Mouse (Mus musculus) limb, embryonic 10.5 days (tissue): ENCODE measurements at regions not wholly inside any gene's neighbourhood (a gene's known extent, or its start where the extent isn't known, plus 50 kb on each side); places are given as distances from the start of the nearest gene placed in this dataset.

Experiments
- DNase-seq: peaks from one replicate; pipeline ENCODE4 v3.0.0-alpha.2; 2017; ENCODE audit warnings: low spot score
- H3K27ac ChIP-seq: fragments of 300-500 bp; sonication (generic); 2 replicates; pipeline ENCODE4 v1.5.1; 2016; ENCODE audit warnings: mild to moderate bottlenecking
- H3K27me3 ChIP-seq: fragments of 300-500 bp; sonication (generic); 2 replicates; pipeline ENCODE4 v1.6.1; 2016; ENCODE audit warnings: low read depth, mild to moderate bottlenecking; ENCODE audit not compliant: poor library complexity, severe bottlenecking
- H3K36me3 ChIP-seq: fragments of 300-500 bp; sonication (generic); 2 replicates; pipeline ENCODE4 v1.6.1; 2016; ENCODE audit warnings: mild to moderate bottlenecking, moderate library complexity
- H3K4me1 ChIP-seq: fragments of 300-500 bp; sonication (generic); 2 replicates; pipeline ENCODE4 v1.6.1; 2016
- H3K4me3 ChIP-seq: fragments of 300-500 bp; sonication (generic); 2 replicates; pipeline ENCODE4 v1.5.1; 2016; ENCODE audit warnings: mild to moderate bottlenecking, moderate library complexity
- H3K9me3 ChIP-seq: fragments of 300-500 bp; sonication (generic); replicated peaks from 2 replicates; pipeline ENCODE4 v1.6.1; 2016; ENCODE audit warnings: mild to moderate bottlenecking
- WGBS: fragments of 180-500 bp; shearing (Covaris S2); methylation state at CpG from one replicate; pipeline ENCODE4 v1.1.7; 2016; 5-methylcytosine and 5-hydroxymethylcytosine counted together

DNA sequence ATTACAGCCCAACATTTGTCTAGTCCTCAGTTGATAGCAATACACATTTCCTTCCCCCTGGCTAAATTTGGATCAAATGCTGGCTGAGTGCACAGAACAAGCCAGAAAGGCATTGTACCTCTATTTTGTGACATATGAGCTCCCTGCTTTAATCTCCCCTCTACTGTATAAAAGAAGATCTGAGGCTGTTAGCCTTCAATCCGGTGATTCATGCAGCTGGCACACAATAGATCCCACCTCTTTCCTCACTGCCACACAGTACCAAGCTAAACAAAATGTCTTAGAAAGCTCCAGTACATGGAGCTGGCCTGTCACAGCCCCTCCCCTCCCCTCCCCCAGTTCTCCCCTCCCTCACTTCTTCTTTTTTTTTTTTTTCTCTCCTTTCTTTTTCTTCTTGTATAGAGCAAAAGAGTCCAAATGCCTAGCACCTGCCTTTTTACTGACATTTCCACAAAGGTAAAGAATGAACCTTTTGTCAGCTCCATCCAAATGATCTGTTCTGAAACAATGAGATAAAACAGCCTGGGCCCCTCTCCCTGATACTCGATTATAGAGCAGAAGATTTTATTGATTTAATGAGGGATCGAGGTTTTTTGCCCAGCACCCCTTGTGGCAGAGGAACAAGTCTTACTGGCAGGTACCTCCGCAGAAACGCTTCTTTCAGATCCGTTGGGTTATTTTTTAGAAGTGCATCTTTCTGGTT is 392.0 kb upstream of the Cited2 start:
- WGBS = 16% methylated on average over 6 of the region's 6 CpGs
- Histone ChIP-seq H3K36me3 (no peaks in the 10 kb centered on the region), H3K4me3 (peak overlapping the region; percentile 42), H3K27me3 (no peaks in the 10 kb centered on the region), H3K9me3 (no peaks in the 10 kb centered on the region), H3K4me1 (peaks cover 45% of the 10 kb centered on the region), H3K27ac (peak overlapping the region; percentile 81)
- no peak for DNase-seq

DNA sequence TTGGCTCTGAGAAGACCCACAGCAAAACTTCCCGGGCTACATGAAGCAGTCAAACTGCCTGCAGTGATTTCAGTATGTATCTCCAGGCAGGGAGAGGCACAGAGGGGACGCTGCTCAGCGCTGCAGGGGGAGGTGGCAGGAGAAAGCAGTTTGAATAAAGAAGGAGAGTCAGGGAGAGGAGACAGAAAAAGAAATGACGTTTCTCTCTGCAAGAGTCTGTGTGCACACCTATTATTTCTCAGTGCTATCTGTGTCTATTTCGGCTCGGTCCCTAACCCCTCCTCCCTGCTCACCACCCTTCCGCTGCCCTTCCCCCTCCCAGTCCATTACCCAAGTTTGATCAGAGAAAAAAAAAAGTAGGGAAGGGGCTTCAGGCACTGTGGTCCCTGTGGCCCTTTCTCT is 391.4 kb upstream of the Cited2 start:
- H3K27me3 ChIP-seq = no peaks in the 10 kb centered on the region
- peak overlapping the region; percentile 81 for H3K27ac ChIP-seq

DNA sequence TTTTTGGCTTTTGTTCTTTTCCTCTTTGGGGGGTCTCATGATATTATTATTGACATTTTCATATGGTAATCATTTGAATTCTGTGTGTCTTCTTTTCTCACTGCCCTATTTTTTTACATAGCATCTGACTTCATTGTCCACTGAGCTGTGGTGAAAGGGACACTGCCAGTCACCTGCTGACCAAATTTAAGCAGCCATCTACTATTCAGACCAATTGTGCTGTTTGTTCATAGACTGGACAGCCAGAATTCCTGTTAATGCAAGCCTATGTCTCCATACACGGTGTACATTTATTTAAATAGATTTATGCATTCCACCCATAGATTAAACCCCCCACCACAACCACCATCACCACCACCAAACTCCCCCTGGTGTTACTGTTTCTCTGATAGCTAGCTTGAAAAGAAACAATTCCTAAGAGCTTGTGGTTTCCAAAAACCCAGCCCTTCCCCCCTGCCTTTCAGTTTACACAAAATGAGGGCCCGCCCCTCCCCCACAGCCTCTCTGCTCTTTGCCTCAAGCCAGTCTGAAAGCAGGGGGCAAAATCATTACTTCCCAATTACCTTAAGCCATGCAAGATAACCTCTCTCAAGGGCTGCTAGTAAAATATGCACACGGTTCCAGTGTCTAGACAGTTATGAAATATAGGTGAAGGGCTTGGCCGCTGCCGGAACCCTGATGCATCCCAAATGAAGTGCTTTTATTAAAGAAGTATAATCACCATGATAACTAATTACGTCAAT is 390.8 kb upstream of the Cited2 start:
- peak overlapping the region; percentile 81 for H3K27ac ChIP-seq

More for the DNA sequence above, 391.4 kb upstream of the Cited2 start:
- Histone ChIP-seq H3K4me1 (peaks cover 45% of the 10 kb centered on the region), H3K9me3 (no peaks in the 10 kb centered on the region), H3K36me3 (no peaks in the 10 kb centered on the region), H3K4me3 (peak overlapping the region; percentile 42)
- 2% methylated on average over 7 of the region's 7 CpGs for WGBS
- DNase-seq = peak; percentile 35

DNA sequence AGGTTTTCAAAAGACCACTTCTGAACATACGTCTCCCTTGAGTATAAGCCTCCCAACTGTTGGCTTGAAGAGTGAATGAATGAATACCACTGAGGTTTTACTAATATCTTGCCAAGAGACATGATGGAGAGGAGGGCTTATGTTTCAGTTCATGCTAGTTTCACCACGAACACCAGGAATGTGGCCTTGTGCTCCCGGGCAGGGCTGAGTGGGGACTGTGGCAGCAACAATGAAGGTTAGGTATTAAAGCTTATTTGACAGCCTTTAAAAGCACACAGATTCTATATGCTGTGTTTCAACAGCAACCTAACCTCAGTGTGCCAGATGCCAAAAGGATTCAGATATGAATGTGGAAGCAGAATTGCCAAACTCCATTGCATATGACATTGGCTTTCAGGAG is 390.0 kb upstream of the Cited2 start:
- H3K4me1 ChIP-seq = peaks cover 45% of the 10 kb centered on the region
- H3K27ac ChIP-seq = no peak overlapping the region
- H3K9me3 ChIP-seq = no peaks in the 10 kb centered on the region
- H3K27me3 ChIP-seq = no peaks in the 10 kb centered on the region
- 56% methylated on average over 3 of the region's 3 CpGs for WGBS
- H3K36me3 ChIP-seq = no peaks in the 10 kb centered on the region
- no peak for DNase-seq
- no peak overlapping the region for H3K4me3 ChIP-seq

More for the DNA sequence above, 390.8 kb upstream of the Cited2 start:
- DNase-seq = peak; percentile 67
- Histone ChIP-seq H3K4me1 (peaks cover 45% of the 10 kb centered on the region), H3K4me3 (peak overlapping the region; percentile 42), H3K27me3 (no peaks in the 10 kb centered on the region), H3K9me3 (no peaks in the 10 kb centered on the region), H3K36me3 (no peaks in the 10 kb centered on the region)
- WGBS = 32% methylated on average over 6 of the region's 6 CpGs

DNA sequence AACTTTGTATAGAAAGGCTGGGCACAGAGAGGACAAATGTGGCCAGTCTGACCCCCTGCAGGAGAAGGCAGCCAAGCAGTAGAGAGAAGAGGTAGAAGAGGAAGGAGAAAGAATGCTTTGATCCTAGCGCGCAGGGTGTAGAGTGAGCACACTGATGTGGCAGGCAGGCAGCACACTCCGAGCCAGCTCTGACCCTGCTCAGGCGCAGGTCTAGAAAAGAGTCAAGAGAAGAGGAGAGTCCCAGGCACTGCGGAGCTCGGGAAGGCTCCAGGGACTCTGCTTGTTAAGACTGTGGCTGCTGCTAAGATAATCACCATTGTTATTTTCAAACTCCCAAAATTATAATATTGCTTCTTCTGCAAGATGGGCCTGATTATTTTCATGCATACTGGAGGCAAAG is 389.3 kb upstream of the Cited2 start:
- Histone ChIP-seq H3K36me3 (no peaks in the 10 kb centered on the region), H3K27ac (peak overlapping the region; percentile 62; the same call in 1 of the 2 replicates), H3K4me3 (peak overlapping the region; percentile 15; the same call in 1 of the 2 replicates), H3K9me3 (no peaks in the 10 kb centered on the region), H3K4me1 (peaks cover 45% of the 10 kb centered on the region), H3K27me3 (no peaks in the 10 kb centered on the region)
- DNase-seq = peak; percentile 44
- 4% methylated on average over 6 of the region's 6 CpGs for WGBS

DNA sequence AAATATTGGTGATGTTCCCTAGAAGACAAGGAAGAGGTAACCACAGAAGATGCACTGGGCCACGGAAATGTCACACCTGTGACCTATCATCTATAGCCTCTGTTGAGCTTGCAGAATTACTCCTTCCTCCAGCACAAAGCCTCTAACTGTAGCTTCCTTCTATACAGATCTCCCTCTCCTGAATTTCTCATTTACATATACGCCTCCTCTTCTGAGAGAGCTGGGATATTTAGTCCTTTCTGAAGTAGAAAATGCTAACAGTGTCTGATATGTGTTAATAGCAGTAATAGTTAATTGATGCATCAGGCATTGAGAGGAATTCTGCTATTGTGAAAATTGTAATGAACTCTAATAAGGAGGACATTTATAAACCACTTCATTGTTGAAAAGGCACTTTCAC is 385.8 kb upstream of the Cited2 start:
- Histone ChIP-seq H3K4me3 (no peak overlapping the region), H3K27ac (no peak overlapping the region), H3K27me3 (no peaks in the 10 kb centered on the region), H3K9me3 (no peaks in the 10 kb centered on the region), H3K4me1 (peaks cover 21% of the 10 kb centered on the region), H3K36me3 (no peaks in the 10 kb centered on the region)
- WGBS = 87% methylated on average over 2 of the region's 2 CpGs
- DNase-seq = no peak

DNA sequence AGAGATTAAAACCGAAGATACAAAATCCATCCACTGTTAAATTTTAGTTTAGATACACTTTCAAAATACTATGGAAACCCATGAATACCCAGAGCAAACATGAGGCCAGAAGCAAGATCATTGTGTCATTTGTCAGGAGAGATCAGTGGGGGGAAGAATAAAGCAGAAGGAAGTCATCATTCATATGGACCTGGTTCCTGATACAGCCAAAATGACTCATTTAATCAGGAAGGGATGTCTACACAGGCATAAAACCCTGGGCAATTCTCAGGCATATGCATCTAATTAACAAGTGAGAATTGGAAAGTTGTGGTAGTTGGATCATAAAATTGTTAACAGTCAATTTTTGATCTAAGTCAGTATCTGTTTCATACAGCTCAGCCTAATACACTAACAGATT is 379.2 kb upstream of the Cited2 start:
- H3K4me1 ChIP-seq = peaks cover 8% of the 10 kb centered on the region; the same call in 1 of the 2 replicates
- WGBS = 89% methylated on average over 1 of the region's 1 CpGs
- H3K9me3 ChIP-seq = no peaks in the 10 kb centered on the region
- H3K27me3 ChIP-seq = no peaks in the 10 kb centered on the region
- no peak overlapping the region for H3K27ac ChIP-seq
- no peak overlapping the region for H3K4me3 ChIP-seq
- H3K36me3 ChIP-seq = 0 out of 2 replicates have a peak, but pooled peaks cover 2% of the 10 kb centered on the region
- no peak for DNase-seq

DNA sequence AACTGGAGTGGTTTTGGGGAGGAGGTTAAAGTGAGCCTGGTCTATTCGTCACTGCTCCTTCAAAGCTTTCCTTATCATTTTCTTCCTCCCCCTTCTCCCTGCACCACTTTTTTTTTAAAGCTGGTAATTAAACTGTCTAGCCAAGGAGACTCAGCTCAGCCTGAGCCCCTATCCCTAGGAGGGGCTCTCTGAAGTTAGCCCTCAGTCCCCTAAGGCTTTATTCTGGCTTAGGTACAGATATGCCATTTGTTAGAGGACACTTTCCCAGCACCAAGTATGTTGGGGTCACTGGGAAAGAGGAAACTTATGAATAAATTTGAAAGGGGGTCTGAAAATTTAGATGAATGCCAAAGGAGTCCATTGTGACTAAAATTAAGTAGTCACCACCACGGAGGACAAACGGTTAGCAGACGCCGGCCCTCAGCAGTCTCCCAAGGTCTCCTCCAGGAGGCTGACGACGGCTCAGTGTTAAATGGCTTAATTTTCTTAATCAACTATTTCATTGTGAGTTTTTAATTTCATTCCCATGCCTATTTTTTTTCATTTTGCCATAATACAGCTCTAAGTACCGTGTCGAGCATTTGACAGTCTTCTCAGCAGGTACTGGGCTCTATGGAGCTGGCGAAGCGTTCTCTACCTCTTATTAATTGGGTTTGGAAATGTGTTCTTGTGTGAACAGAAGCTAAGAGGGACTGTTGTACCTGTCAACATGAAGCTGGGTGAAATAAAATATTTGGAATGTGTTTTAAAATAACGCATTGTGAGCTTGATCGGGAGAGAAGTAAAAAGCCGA is 370.6 kb upstream of the Cited2 start:
- no peak for DNase-seq
- H3K4me1 ChIP-seq = peaks cover 26% of the 10 kb centered on the region
- no peak overlapping the region for H3K4me3 ChIP-seq
- H3K9me3 ChIP-seq = no peaks in the 10 kb centered on the region
- no peaks in the 10 kb centered on the region for H3K27me3 ChIP-seq
- H3K36me3 ChIP-seq = no peaks in the 10 kb centered on the region
- H3K27ac ChIP-seq = no peak overlapping the region
- WGBS = 72% methylated on average over 14 of the region's 14 CpGs

DNA sequence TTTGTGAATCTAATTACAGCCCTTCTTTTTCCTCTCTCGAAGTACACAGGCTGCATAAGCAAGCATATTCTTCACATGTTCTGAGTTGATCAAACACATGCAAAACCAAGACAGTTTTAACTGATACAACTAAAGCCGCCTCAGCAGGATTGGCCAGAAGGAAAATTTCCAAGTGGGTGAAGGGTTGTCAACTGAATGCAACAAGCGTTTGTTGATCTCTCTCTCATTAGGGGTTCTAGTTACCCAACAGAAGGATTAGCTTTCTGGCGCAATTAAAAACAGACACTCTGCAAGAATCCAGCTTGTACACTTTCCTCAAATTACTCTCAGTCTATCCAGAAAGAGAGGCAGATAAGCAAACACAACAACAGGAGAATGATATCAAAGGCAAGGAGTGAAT is 367.5 kb upstream of the Cited2 start:
- peaks cover 26% of the 10 kb centered on the region for H3K4me1 ChIP-seq
- WGBS = 48% methylated on average over 4 of the region's 4 CpGs
- no peaks in the 10 kb centered on the region for H3K9me3 ChIP-seq
- no peaks in the 10 kb centered on the region for H3K36me3 ChIP-seq
- no peak for DNase-seq
- H3K27ac ChIP-seq = peak overlapping the region; percentile 61
- H3K4me3 ChIP-seq = no peak overlapping the region
- no peaks in the 10 kb centered on the region for H3K27me3 ChIP-seq

DNA sequence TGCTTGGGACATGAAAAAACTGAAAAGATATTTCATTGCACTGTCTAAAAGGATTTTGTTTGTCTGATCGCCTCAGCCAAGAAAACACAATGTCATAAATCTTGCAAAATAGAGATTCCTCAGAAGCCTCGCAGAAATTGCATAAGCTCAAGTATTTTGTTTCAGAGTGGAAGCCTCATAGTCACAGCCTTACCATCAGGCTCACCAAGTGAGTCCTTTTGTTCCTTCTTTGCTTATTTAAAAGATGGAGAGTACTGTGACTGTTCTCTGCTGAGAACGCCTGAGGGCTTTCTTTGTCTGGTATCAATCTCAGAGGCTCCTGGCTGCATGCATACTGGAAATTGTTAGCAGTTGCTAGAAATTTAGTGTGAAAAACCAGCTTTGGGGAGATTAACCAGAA is 367.0 kb upstream of the Cited2 start:
- peaks cover 26% of the 10 kb centered on the region for H3K4me1 ChIP-seq
- H3K27me3 ChIP-seq = no peaks in the 10 kb centered on the region
- H3K36me3 ChIP-seq = no peaks in the 10 kb centered on the region
- H3K9me3 ChIP-seq = no peaks in the 10 kb centered on the region
- peak overlapping the region; percentile 61 for H3K27ac ChIP-seq
- WGBS = 36% methylated on average over 3 of the region's 3 CpGs
- DNase-seq = no peak
- no peak overlapping the region for H3K4me3 ChIP-seq

DNA sequence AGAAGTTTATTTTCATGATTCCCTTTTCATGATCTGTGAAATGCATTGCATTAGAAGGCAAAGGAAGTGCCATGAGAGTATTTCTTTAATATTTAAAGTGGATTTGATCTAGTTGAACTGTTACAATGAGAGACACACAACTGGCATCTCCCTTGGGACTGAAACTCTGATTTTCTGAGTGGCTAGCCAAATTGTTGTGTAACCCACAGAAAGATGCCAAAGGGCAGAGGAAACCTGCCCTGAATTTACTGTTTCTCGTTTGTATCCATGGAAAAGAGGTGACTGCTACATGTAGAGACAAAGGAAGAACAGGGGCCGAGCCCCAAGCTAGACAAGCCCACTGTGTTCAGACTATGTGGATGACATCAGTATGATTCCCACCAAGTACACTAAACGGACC is 360.4 kb upstream of the Cited2 start:
- 73% methylated on average over 3 of the region's 3 CpGs for WGBS
- Histone ChIP-seq H3K9me3 (no peaks in the 10 kb centered on the region), H3K4me1 (peaks cover 9% of the 10 kb centered on the region)

DNA sequence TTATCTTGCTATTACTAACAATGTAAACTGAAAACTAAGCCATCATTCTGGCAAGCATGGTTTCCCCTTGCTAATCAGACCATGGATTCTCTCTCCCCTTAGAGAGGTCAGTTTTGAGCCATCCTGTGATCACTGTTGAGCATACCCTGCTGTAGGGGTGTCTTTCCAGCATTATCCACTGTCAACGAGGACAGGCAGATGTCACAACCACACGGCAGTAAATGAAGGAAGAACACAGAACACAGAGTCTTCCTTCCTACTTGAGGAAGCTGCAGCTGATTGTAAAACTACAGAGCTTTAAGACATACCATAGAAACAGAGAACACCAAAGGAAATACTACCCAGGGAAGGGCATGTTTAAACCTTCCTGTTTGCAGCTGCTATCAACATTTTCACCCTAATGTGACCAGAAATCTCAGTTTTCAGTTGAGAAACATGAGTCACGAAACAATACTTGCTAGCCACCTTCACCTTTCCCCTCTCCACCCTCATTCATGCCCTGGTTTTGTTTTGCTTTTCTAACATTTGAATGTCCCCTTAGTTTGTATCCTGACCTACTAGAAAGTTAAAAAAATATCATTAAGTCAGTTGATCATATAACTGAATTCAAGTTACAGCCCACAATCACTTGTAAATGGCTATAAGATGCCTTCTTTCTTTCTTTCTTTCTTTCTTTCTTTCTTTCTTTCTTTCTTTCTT is 356.8 kb upstream of the Cited2 start:
- H3K27ac ChIP-seq = no peak overlapping the region
- WGBS = 68% methylated on average over 3 of the region's 3 CpGs

More for the DNA sequence above, 360.4 kb upstream of the Cited2 start:
- Histone ChIP-seq H3K4me3 (no peak overlapping the region), H3K27ac (no peak overlapping the region), H3K36me3 (no peaks in the 10 kb centered on the region), H3K27me3 (no peaks in the 10 kb centered on the region)
- DNase-seq = no peak

More for the DNA sequence above, 356.8 kb upstream of the Cited2 start:
- no peak overlapping the region for H3K4me3 ChIP-seq
- no peaks in the 10 kb centered on the region for H3K9me3 ChIP-seq
- no peak for DNase-seq
- no peaks in the 10 kb centered on the region for H3K36me3 ChIP-seq
- peaks cover 9% of the 10 kb centered on the region for H3K4me1 ChIP-seq
- H3K27me3 ChIP-seq = no peaks in the 10 kb centered on the region
